Mouse (Mus musculus): ENCODE measurements around the gene Xirp1.
"Not testable (repeated sequence)": the region's sequence is repeated elsewhere in the genome, so short reads cannot be mapped to it uniquely, and the experiment has no call there.

Gene Xirp1

GRCm38 (mm10) chr9:120020285-120020890, 3.0 kb downstream of the Xirp1 start:
- peak; percentile 72 for DNase-seq (ENCODE audit: low read depth, low spot score)

DNA sequence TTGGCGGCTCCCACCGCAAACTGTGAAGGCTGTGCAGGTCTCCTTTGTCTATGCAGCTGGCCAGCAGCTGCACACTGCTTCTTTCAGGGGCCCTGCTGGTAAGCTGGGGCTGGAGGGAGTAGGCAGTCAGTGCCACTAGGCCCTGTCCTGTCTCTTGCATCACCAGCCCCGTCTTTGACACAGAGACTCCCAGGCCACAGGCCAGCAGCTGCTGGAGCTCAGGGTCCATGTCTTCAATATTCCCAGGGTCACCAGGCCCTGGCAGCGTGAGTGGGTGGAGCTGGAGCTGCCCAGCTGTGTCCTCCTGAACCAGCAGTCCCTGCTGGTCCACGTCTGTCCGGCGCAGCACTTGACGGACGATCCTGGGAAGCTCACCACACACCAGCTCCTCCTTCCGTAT, 6.4 kb downstream of the Xirp1 start:
- no peak for DNase-seq (ENCODE audit: low read depth, low spot score)

- no peak for DNase-seq (ENCODE audit: low read depth, low spot score)
Observed at GRCm38 (mm10) chr9:120014828-120015227, 8.6 kb downstream of the Xirp1 start.

GRCm38 (mm10) chr9:120013251-120013820, 10.1 kb downstream of the Xirp1 start:
- DNase-seq (ENCODE audit: low read depth, low spot score) = no peak

GRCm38 (mm10) chr9:120012781-120013180, 10.6 kb downstream of the Xirp1 start:
- DNase-seq (ENCODE audit: low read depth, low spot score) = peak; percentile 47

GRCm38 (mm10) chr9:120012161-120012560, 11.2 kb downstream of the Xirp1 start:
- DNase-seq (ENCODE audit: low read depth, low spot score) = not testable (repeated sequence)

GRCm38 (mm10) chr9:120011533-120011932, 11.9 kb downstream of the Xirp1 start:
- DNase-seq (ENCODE audit: low read depth, low spot score) = peak; percentile 82

GRCm38 (mm10) chr9:120010781-120011511, 12.5 kb downstream of the Xirp1 start:
- DNase-seq (ENCODE audit: low read depth, low spot score) = peak; percentile 97

DNA sequence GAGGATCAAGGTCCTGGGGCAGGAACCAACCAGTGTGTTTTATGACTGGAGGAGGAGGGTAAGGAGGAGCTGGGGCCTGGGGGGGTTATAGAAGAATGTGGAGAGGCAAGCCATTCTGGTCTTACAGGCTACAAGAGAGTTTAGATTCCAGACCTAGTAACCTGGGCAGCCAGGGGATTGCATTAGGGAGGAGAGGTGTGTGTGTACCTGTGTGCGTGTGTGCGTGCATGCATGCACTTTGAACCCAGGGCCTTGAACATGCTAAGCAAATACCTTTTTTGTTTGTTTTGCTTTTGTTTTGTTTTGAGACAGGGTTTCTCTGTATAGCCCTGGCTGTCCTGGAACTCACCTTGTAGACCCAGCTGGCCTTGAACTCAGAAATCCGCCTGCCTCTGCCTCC, 13.5 kb downstream of the Xirp1 start:
- DNase-seq (ENCODE audit: low read depth, low spot score) = no peak

GRCm38 (mm10) chr9:120009226-120009841, 14.1 kb downstream of the Xirp1 start:
- peak; percentile 52 for DNase-seq (ENCODE audit: low read depth, low spot score)

DNA sequence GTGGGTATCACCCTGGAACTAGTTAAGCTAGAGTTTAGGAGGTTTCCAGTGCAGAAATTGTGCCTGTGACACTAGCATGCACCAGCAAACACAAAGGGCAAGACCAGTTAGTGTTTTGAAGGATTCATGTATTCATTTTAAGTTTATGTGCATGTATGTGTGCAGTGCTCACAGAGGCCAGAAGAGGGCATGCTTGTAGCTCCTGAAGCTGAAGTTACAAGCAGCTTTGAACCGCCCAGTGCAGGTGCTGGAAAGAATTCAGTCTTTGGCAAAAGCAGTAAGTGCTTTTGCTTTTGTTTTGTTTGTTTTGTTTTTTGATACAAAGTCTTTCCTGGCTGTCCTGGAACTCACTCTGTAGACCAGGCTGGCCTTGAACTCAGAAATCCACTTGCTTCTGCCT, 15.6 kb downstream of the Xirp1 start:
- DNase-seq (ENCODE audit: low read depth, low spot score) = peak; percentile 32

DNA sequence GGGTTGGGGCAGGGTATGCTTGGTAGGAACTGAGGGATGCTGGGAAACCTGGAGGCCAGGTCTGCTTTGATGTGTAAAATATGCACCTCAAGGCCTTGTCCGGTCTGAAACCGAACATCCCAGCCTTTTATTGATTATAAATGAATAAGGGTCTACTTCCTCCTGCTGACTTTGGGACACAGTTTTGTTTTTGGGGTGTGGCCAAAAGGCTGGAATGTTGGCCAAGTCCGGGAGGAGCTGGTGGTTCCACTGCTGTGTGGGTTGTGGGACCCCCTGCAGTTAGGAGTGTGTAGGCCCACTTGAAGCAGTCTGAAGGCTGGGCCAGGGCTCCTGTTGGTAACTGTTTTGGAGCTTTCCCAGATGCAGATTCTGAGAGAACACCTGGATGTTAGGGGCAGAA, 17.5 kb downstream of the Xirp1 start:
- DNase-seq (ENCODE audit: low read depth, low spot score) = no peak

GRCm38 (mm10) chr9:120002893-120003292, 20.5 kb downstream of the Xirp1 start:
- DNase-seq (ENCODE audit: low read depth, low spot score) = no peak

GRCm38 (mm10) chr9:120001945-120002725, 21.3 kb downstream of the Xirp1 start:
- DNase-seq (ENCODE audit: low read depth, low spot score) = peak; percentile 88

DNA sequence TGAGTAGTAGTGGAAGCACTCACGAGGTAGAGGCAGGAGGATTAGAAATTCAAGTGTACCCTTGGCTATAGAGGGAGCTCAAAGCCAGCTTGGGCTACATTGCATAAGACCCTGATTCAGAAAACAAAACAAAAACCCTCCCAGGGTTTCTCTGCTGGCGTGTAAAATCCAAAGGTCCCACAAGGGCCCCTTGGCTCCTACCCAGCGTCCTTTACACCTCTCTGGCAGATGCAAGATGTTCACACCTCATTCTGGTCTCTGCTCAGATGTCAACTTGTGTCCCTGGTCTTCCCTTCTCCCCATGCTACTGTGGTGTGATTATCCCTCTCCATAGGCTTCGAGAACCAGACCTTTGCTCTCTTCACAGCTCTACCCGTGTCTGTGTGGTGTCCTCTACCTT, 22.6 kb downstream of the Xirp1 start:
- no peak for DNase-seq (ENCODE audit: low read depth, low spot score)

- no peak for DNase-seq (ENCODE audit: low read depth, low spot score)
Observed at GRCm38 (mm10) chr9:119999636-120000035, 23.8 kb downstream of the Xirp1 start.

DNA sequence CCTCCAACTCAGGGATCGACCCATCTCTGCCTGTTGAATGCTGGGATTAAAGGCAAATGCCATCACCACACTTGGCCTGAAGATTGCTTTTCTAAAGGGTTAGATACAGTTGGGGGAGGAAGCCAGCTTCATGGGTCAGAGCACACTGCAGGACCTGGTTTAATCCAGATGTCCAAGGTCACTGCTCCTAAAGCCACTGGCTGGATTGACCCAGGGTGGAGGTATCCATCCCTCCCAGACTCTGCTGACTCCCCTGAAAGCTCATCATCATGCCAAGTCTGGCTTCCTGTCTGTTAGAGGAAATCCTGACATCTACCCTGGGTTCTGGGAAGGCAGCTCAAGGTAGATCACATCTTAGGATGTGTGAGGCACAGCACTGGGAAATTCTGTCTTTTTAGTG, 24.6 kb downstream of the Xirp1 start:
- no peak for DNase-seq (ENCODE audit: low read depth, low spot score)

DNA sequence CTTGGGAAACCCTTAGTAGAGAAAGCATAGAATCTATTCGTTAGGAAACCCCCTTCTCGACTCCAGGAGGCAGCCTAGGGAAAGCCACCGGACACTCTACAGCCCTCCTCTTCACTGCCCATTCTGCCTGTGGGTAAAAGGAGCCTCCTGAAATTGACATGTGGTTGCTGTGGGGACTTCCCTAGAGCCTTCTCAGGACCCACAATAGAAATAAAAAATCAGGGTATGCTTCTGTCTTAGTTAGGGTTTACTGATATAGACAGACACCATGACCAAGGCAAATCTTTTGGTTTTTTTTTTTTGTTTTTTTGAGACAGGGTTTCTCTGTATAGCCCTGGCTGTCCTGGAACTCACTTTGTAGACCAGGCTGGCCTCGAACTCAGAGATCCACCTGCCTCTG, 27.3 kb downstream of the Xirp1 start:
- DNase-seq (ENCODE audit: low read depth, low spot score) = no peak

GRCm38 (mm10) chr9:119994207-119994606, 29.2 kb downstream of the Xirp1 start:
- peak; percentile 42 for DNase-seq (ENCODE audit: low read depth, low spot score)

- DNase-seq (ENCODE audit: low read depth, low spot score) = peak; percentile 40
Observed at GRCm38 (mm10) chr9:119993092-119993844, 30.1 kb downstream of the Xirp1 start.

- no peak for DNase-seq (ENCODE audit: low read depth, low spot score)
Observed at GRCm38 (mm10) chr9:119991310-119991709, 32.1 kb downstream of the Xirp1 start.

Measured in CD4-positive helper T cell, adult 2 months (primary cell).